Mouse (Mus musculus) heart, embryonic 16.5 days (tissue): ENCODE data around the gene Wdr35. TPM values are rescaled to one million over a fixed set of nuclear protein-coding genes. Genes with fewer than 3 reads are reported as not detected.

Experiments used
- ATAC-seq: fragments of 200-750 bp; cut with Nextera tagmentation; replicated peaks from 2 replicates; pipeline ENCODE4 v1.8.0; 2017; ENCODE audit warnings: moderate number of reproducible peaks; ENCODE audit not compliant: insufficient read depth, low FRiP score; ENCODE audit errors: extremely low read depth
- H3K27ac ChIP-seq: fragments of 300-500 bp; sonication (generic); 2 replicates; pipeline ENCODE4 v1.5.1; 2014; ENCODE audit warnings: mild to moderate bottlenecking, low read length, control low read depth, moderate library complexity
- H3K27me3 ChIP-seq: fragments of 300-500 bp; sonication (generic); 2 replicates; pipeline ENCODE4 v1.6.1; 2014; ENCODE audit warnings: low read length, mixed read lengths; ENCODE audit not compliant: control insufficient read depth, insufficient read depth
- H3K36me3 ChIP-seq: fragments of 300-500 bp; sonication (generic); 2 replicates; pipeline ENCODE4 v1.6.1; 2014; ENCODE audit not compliant: control insufficient read depth, insufficient read depth
- H3K4me1 ChIP-seq: fragments of 300-500 bp; sonication (generic); 2 replicates; pipeline ENCODE4 v1.6.1; 2014; ENCODE audit warnings: low read length, mixed read lengths; ENCODE audit not compliant: control insufficient read depth, insufficient read depth
- H3K4me2 ChIP-seq: fragments of 300-500 bp; sonication (generic); 2 replicates; pipeline ENCODE4 v1.6.1; 2014; ENCODE audit warnings: low read depth, mild to moderate bottlenecking, control low read depth, low read length
- H3K4me3 ChIP-seq: fragments of 300-500 bp; sonication (generic); 2 replicates; pipeline ENCODE4 v1.5.1; 2014; ENCODE audit warnings: mild to moderate bottlenecking, control low read depth, low read length
- H3K9ac ChIP-seq: fragments of 300-500 bp; sonication (generic); 2 replicates; pipeline ENCODE4 v1.6.1; 2014; ENCODE audit warnings: low read length, control low read depth
- H3K9me3 ChIP-seq: fragments of 300-500 bp; sonication (generic); replicated peaks from 2 replicates; pipeline ENCODE4 v1.6.1; 2016; ENCODE audit warnings: low read length; ENCODE audit not compliant: control insufficient read depth
- WGBS: fragments of 180-500 bp; shearing (Covaris S2); extraction: QIAGEN DNeasy Blood & Tissue Kit; methylation state at CpG from one replicate; pipeline ENCODE4 v1.1.7; 2014; 5-methylcytosine and 5-hydroxymethylcytosine counted together
- polyA plus RNA-seq: library from polyadenylated mRNA; unstranded; fragments of >200 nt; fragmentation: Nextera tagmentation; extraction: Ambion mirVana; gene quantifications from 2 replicates; pipeline ENCODE4 v1.2.1, GENCODE M21; 2015

Gene Wdr35
- polyA plus RNA-seq, 1 experiment from 2014 or later = 14.7 TPM

- Histone ChIP-seq H3K27ac (no peak overlapping the region), H3K4me2 (no peak overlapping the region), H3K4me3 (no peak overlapping the region), H3K9me3 (no peaks in the 10 kb centered on the region), H3K9ac (no peak overlapping the region), H3K4me1 (no peaks in the 10 kb centered on the region), H3K27me3 (no peaks in the 10 kb centered on the region), H3K36me3 (no peaks in the 10 kb centered on the region)
- no peak for ATAC-seq
- WGBS = 36% methylated on average over 4 of the region's 4 CpGs
Observed at GRCm38 (mm10) chr12:9071493-9071892, 97.8 kb downstream of the Wdr35 start.

- peak; percentile 67 for ATAC-seq
- Histone ChIP-seq H3K4me3 (no peak overlapping the region), H3K9ac (no peak overlapping the region), H3K9me3 (no peaks in the 10 kb centered on the region), H3K4me1 (no peaks in the 10 kb centered on the region), H3K27ac (no peak overlapping the region), H3K27me3 (no peaks in the 10 kb centered on the region), H3K36me3 (no peaks in the 10 kb centered on the region), H3K4me2 (no peak overlapping the region)
- WGBS = 71% methylated on average over 3 of the region's 3 CpGs
Observed at GRCm38 (mm10) chr12:9077554-9078125, 103.9 kb downstream of the Wdr35 start.

Other genes starting within 250 kb of the Wdr35 start
- gene Sdc1, start 202.6 kb upstream of the Wdr35 start, polyA plus RNA-seq = 35.0 and 41.0 TPM in 2 replicates
- 283 and 313 TPM in 2 replicates for gene Laptm4a, start 52.2 kb upstream of the Wdr35 start, polyA plus RNA-seq
- gene Matn3, start 26.0 kb upstream of the Wdr35 start, polyA plus RNA-seq = 0.54 and 0.63 TPM in 2 replicates
- gene Ttc32, start 56.1 kb downstream of the Wdr35 start, polyA plus RNA-seq = 14.8 and 18.9 TPM in 2 replicates